Mouse (Mus musculus) gastrocnemius, adult 18-20 months (tissue): ENCODE results near the gene Psmb11. TPM values are rescaled to one million over a fixed set of nuclear protein-coding genes. Genes with fewer than 3 reads are reported as not detected.

Source experiments
- DNase-seq: peaks from one replicate; pipeline ENCODE4 v3.0.0; 2021; ENCODE audit warnings: low spot score
- total RNA-seq, 2 experiments: library from RNA; stranded (reverse); gene quantifications; 2 replicates each; pipeline ENCODE4 v1.2.3; 2021

Psmb11 gene
- total RNA-seq, 2 experiments from 2014 or later, result not detected

DNA sequence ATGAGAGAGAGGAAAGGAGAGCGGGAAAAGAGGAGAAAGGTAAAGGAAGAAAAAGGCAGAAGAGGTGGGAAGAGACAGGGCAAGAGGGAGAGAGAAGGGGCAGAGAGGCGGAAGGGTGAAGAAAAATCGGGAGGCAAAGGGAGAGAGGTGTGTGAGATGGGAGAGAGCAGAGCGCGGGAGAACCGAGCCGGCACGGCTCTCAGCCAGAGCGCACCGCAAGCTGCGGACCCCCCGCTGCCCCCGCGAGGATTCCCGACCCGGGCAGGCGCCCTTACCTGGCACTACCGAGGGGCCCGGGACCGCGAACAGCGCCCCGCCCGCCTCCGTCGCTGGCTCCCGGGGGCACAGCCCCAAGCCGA, 19.7 kb downstream of the Psmb11 start, which contains the start of gene Gm17606:
Gene Gm17606, plus strand, starts transcription at position 7 of the 359 bp plus-strand sequence.
- DNase-seq, result no peak

DNA sequence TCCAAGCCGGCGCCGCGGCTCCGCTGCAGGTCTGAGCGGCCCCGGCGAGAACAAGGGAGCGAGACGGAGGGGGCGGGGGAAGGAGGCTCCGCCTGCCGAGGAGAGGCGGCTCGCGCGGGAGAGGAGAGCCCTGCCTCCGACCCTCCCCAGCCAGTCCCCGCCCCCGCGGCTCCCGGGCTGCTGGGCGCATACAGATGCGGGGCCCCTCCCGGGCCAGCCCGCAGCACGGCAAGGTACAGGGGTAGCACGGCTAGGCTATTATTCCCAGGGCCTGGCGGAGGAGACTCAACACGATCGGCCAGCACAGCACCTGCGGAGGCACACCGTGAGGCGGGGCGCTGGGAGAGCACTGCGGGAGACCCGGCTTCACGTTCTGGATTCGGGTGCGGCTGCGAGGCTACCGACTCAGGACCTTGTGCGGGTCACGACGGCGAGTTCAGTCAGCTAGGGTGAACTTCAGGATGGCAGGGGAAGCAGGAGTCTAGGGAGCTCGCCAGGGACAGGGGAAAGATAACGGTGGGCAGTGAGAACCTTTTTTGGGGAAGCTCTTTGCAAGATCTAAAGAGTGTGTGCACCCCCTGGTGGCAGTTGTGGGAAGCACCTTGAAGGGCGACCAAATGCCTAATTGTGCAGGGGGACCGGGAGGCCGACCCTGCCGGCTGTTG, 20.2 kb downstream of the Psmb11 start, which contains the start of gene Cdh24:
Gene Cdh24, minus strand, starts transcription at position 60 of the 665 bp plus-strand sequence.
- DNase-seq, result peak; percentile 78

DNA sequence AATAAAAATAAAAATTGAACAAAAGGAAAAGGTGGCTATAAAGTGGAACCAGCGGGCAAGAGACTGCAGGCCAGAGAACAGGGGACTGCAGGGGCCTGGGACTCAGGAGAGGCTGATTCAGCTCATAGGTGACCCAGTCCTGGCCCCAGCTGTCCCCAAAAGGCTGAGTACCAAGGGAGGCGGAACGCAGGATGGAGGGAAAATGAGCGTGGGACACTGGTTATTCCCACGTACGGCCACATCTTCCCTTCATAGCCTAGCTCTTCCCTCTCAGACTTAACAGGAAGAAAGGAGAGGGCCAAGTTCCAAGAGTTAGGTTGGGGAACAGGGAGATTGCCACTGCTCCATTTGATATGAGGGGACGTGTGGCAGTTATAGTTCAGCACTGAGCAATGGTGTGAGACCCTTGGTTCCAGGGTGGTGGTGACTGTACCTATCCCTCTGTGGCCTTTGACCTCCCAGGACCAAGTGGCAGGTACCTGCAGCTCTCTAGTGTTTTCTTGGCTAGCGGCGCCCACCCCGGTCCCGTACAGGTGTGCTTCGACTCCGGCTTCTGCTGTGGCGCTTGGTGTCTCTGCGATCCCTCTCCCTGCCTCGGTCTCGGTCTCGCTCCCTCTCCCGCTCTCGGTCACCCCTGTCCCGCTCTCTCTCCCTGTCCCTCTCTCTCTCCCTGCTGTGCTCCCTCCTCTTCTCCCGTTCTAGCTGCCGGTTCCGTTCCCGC, 21.2 kb downstream of the Psmb11 start:
- no peak for DNase-seq

DNA sequence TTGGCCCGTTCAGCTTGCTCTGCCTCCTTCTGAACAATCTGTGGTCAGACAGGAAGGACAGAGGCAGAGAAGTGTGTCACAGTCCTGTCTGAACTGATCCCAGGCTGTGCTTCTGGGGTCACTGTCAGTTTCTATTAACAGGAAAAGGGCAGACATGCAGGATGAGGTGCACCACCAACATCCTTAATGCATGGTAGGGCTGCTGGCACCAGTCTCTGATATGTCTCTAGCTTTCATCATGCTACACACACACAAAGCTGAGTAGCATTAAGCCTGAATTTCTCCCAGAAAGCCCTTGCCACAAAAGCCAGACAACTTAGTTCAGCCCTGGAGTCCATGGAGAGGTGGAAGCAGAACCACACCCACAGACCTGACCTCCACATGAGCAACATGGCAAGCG, 21.8 kb downstream of the Psmb11 start:
- no peak for DNase-seq

DNA sequence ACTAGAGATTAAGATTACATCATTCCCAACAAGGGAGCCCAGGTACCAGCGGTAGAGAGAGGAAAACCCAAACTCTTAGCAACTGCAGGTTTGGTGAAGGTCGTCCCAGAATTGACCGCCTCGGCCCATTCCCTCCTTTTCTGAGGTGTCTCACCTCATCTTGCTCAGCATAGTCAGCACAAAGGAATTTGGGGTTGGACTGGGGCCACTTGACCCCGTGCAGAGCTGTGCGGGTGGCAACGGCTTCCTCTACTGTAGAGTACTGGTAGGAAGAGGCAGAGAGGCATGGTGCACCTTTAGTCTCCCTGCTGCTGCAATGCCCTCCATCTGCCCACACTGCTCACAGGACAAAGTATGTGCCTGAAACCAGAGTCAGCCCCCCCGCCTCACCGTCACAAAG, 23.1 kb downstream of the Psmb11 start:
- DNase-seq, result no peak

DNA sequence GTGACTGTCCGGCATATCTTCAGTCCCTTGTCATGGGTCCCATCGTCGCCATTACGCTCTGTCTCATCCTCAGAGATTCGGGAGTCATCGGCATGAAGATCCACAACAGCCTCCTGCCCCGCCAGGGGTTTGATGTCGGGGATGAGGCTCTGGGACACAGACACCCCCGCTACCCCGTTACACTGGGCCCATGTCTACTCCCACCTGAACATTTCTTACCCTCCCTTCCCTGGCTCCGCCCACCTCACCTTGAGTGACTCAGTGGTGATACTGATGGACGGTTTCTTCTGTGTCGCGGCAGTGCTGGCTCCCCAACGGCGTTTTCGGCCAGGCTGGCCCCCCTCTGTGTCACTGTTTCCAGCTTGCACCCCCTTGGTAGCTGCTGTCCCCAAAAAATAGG, 25.2 kb downstream of the Psmb11 start:
- DNase-seq, result no peak

DNA sequence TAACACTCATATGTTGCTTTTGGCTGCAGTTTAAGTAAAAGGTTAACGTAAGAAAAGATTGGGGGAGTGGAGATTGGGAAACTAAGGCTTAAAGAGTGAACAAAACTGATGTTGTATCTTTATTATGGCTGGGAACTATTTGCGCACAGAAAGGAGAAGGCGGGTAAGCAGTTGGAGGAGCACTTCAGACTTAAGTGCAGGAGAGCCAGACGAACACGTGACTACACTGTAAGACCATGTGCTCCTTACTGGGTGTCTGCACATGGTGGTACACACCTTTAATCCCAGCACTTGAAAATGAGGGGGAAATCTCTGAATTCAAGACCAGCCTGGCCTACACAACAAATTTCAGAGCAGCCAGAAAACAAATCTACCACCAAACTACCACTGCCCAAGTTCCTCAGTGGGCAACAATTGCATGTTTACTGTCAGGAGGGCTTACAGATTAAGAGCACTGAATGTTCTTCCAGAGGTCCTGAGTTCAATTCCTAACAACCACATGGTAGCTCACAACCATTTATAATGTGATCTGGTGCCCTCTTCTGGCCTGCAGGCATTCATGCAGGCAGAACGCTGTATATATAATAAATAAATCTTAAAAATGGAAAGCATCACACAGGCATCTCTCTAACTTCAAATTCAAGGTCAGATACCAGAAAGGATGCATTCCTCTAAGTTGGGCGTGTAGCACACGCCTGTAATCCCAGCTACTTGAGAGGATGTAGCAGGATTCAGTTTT, 25.8 kb downstream of the Psmb11 start:
- DNase-seq, result no peak

DNA sequence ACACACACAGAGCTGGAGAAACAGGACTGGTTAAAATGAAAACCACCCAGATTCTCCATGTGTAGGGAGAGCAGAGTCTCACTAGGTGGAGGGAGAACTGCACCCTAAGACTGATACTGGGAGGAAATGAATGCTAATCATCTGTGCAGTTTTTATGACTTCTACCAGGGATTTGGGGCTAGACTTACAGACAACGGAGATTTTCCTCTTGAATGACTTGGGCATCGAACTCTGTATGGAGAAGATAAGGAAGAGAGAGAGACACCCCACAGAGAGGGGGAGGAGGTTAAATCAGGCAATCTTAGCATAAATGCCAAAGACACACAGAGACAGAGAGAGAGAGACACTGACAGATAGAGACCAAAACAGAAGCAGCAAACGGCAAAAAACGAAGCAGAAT, 26.7 kb downstream of the Psmb11 start:
- DNase-seq, result no peak

DNA sequence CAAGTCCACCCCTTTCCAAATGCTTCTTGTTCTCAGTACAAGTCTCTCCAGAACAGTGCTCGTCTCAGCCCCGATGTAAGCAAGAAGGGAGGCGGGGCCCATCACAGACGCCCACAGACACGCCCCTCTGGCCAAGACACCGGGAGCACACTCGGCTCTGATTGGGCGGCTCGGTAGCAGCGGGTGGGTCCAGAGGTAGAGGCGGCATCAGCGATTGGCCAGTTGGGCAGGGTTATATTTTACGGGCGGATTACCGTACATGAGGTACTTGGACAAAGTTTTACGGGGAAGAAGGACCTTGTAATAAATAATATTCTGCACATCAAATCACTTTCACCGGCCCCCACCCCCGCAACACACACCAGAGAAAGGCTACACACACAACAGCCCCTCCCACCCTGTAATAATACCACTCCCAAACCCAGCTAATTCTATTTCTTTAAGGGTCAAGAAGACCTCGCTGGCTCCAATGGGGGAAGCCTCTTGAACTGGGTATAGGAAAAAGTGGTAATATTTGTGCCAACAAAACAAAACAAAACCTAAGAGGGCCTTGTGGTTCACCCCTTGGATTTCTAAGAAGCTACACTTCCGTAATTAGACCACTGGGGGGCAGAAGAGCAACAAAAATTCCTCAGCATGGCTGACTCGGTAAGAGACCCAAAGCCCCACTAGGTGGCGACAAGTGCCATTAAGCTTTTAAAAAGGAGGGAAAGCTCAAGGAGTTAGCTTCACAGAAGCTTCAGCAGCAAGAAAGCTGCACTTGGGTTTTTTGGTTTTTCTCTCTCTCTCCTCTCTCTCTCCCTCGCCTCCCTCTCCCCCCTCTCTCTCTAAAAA, 29.6 kb downstream of the Psmb11 start:
- peak; percentile 88 for DNase-seq

DNA sequence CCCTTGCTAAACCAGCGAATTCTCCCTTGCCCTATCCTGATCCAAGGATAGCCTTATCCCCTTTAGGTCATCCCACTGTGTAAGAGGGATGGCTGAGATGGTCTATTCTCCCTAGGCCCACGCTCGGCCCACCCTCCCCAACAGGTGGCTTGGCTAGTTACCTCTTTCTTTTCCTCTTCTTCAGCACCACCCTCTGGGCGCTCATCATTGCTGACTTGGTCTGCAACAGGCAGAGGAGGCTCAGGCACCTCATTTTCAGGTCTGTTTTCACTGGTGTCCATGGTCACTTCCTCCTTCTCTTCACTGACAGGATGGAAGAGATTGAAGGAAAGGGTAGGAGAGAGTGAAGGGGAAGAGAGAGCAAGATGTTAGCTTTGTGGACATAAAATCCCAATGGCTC, 30.3 kb downstream of the Psmb11 start:
- DNase-seq, result no peak

DNA sequence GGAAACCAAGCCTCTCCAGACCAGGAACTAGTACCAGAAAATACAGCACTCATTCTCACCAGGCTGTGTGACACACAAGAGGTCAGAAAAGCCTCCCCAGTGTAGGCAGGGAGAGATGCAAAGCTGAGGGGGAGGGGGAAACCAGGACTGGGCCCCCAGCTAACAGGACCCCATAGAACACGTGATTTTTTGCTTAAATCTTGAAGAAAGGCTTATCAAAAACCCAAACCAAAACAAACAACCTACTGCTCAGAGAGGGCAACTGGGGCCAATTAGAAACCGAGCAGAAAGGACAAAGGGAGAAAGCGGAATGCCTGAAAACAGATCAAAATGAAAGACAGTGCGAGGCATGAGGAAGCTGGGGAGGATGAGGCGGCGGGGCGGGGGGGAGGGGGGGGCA, 31.6 kb downstream of the Psmb11 start:
- no peak for DNase-seq

DNA sequence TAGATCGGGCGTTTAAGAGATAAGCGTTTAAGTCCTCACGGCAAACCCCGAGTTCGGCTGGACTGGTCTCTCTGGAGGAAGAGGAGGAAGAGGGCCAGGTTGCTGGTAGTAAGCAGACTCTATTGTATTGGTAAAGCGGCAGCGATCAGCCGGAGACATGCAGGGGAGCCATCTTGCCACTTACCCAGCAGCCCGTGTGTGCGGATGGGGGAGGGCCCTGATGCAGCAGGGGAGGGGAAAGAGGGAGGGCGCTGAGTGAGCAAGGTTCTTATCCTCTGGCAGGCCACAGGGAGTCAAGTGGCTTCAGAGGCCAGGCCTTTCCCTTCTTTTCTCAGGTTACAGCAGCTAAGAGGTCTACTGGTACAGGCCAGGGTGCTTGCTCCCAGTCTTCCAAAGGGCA, 32.3 kb downstream of the Psmb11 start:
- peak; percentile 91 for DNase-seq

DNA sequence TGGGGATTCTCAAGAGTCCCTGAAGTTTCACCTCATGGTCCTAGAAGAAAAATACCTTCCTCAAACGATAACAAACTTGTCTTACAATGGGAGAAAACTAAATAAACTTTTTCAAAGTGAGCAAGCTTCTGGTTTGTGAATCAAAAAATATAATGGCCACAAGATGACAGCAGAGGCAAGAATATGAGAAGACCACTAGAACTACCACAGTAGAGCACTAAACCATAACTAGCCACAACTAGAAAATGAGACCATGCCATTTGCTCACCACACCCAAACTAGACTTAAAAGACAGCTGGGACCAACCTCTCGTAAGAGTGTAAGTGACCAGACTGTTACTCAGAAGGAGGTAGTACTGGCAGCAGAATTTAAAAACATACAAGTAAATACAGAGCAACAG, 38.8 kb downstream of the Psmb11 start:
- DNase-seq, result no peak

DNA sequence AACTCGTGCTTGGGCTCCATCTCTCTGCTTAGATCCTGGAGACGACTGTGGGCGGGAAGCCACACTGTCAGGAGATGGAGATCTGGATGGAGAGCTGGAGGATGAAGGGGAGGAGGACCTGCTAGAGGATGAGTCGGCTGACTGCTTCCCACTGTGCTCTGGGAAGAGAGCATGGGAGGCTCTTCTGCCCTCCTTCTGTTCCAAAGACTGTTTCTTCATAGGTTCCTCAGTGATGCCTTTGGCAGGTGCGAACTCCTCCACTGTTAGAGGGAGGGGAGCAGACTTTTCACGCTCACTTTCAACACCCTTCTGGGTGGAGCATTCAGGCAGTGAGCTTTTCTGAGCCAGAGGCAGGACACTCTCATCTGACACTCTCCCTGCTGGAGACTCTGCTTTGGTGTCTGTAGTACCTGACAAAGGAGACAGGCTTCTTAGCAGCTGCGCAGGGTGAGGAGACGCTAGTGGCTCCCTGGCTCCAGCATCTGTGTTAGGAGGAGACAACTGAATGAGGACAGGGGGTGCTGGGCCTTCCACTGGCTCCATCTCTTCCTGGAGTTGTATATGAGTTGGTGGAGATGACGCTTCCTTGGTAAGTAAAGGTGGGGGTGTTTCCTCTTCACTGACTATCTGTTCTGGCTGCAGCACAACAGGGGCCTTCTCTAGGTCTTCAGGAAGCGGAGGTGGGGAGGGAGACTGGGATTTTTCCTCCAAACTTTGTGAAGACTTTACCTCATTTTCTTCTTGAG, 43.4 kb downstream of the Psmb11 start:
- DNase-seq, result no peak

DNA sequence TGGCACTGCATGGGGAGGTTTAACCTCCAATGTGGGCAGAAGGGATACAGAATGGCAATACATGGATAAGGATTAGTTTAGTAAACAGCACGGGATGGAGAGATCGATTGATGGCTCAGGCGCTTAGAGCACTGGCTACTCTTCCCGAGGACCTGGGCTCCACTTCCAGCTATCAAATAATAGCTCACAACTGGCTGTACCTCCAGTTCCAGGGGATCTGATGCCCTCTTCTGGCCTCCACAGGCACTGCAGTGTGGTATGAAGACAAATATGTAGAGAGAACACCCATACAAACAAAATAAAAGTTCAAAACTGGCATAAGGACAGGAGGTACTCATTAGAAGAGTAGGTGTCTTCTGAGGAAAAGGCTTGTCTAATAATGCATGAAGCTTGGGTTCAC, 48.1 kb downstream of the Psmb11 start:
- DNase-seq, result peak; percentile 59

DNA sequence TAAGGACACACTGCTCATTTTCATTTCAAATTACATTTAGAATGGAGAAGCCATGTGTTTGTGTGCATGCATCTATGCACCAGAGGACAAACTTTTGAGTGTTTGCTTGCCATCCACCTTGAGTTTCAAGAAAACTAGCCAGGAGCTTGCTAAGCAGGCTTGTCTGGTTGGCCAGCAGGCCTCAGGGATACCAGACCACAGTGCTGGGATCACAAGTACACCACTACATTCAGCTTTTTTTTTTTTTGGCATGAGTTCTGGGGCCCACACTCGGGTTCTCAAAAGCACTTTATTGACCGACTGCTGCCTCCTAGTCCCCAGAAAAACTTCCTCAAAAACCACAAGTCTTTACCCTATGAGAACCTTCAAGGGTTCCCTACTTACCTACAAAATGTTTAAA, 53.1 kb downstream of the Psmb11 start:
- no peak for DNase-seq

DNA sequence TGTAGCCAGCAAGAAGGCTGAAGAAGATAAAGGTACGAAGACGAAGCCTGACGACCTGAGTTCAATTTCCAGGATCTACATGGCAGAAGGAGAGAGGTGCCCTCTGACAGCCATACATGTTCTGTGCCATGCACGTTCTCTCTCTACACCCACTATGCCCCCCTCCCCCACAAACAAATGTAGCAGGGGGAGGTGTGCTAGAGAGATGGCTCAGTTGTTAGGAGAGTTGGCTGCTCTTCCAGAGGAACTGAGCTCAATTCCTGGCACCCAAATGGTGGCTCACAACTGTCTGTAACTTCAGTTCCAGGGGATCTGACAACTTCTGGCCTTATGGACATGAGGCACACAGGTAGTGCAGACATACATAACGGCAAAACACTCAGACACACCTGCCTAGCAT, 55.1 kb downstream of the Psmb11 start:
- no peak for DNase-seq

DNA sequence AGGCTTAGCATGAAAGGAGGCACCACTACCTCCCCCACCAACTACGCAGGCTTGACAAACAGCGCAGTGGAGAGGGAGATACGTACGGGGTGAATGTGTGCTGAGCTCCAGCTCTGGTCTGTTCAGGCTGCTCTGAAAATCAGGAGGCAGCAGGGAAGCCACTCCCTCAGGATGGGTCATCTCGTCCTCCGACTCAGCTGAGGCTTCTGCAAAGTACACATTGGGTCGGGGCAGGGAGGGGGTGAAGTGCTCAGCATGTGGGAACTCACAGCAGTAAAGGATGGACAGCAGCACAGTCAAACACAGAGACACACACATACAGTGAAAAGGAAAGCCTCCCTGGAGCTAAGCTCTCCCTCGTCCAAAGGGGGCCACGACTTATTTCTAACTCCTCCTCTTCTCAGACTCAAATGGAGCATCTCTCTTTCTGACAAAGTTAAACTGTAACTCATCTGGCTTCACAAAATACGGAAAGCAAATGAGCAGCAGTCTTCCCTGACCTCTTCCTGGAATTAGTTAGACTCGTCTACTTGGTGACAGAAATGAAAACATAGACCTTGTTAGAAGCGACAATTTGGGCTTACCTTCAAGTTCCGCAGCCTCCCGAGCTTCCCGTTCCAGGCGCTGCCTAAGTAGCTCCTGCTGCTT, 57.5 kb downstream of the Psmb11 start:
- DNase-seq, result no peak
